Mouse (Mus musculus) lung, postnatal 0 days (tissue): ENCODE measurements around the gene Stra6. TPM values are rescaled to one million over a fixed set of nuclear protein-coding genes. Genes with fewer than 3 reads are reported as not detected.

Source experiments
- ATAC-seq: fragments of 200-750 bp; cut with Nextera tagmentation; 2 replicates; pipeline ENCODE4 v1.8.0; 2017; ENCODE audit warnings: moderate library complexity
- DNase-seq: peaks from one replicate; pipeline ENCODE4 v3.0.0-alpha.2; 2016; ENCODE audit warnings: low spot score
- H3K27ac ChIP-seq: fragments of 300-500 bp; sonication (generic); 2 replicates; pipeline ENCODE4 v1.5.1; 2014; ENCODE audit warnings: antibody characterized with exemption, mild to moderate bottlenecking, low read length, mixed read lengths
- H3K27me3 ChIP-seq: fragments of 300-500 bp; sonication (generic); replicated peaks from 2 replicates; pipeline ENCODE4 v1.6.1; 2014; ENCODE audit warnings: low read length, mixed read lengths; ENCODE audit not compliant: insufficient read depth
- H3K36me3 ChIP-seq: fragments of 300-500 bp; sonication (generic); 2 replicates; pipeline ENCODE4 v1.6.1; 2014; ENCODE audit warnings: low read length, mixed read lengths; ENCODE audit not compliant: insufficient read depth
- H3K4me1 ChIP-seq: fragments of 300-500 bp; sonication (generic); 2 replicates; pipeline ENCODE4 v1.6.1; 2014; ENCODE audit warnings: antibody characterized with exemption, low read depth, low read length, mixed read lengths; ENCODE audit not compliant: insufficient read depth
- H3K4me2 ChIP-seq: fragments of 300-500 bp; sonication (generic); replicated peaks from 2 replicates; pipeline ENCODE4 v1.6.1; 2014; ENCODE audit warnings: low read depth, mild to moderate bottlenecking, low read length, moderate library complexity, mixed read lengths
- H3K4me3 ChIP-seq: fragments of 300-500 bp; sonication (generic); 2 replicates; pipeline ENCODE4 v1.5.1; 2014; ENCODE audit warnings: low read depth, low read length
- H3K9ac ChIP-seq: fragments of 300-500 bp; sonication (generic); replicated peaks from 2 replicates; pipeline ENCODE4 v1.6.1; 2014; ENCODE audit warnings: low read depth, mild to moderate bottlenecking
- H3K9me3 ChIP-seq: fragments of 300-500 bp; sonication (generic); 2 replicates; pipeline ENCODE4 v1.6.1; 2016; ENCODE audit warnings: low read length, mixed read lengths
- CTCF ChIP-seq: IDR thresholded peaks from 2 replicates; pipeline ENCODE4 v1.5.1; 2016; ENCODE audit warnings: antibody characterized with exemption, mild to moderate bottlenecking
- EP300 ChIP-seq: IDR thresholded peaks from 2 replicates; pipeline ENCODE4 v1.6.1; 2016; ENCODE audit warnings: antibody characterized with exemption, mild to moderate bottlenecking, control low read depth
- WGBS: fragments of 180-500 bp; shearing (Covaris S2); extraction: QIAGEN DNeasy Blood & Tissue Kit; methylation state at CpG from one replicate; pipeline ENCODE4 v1.1.7; 2014; 5-methylcytosine and 5-hydroxymethylcytosine counted together
- polyA plus RNA-seq: library from polyadenylated mRNA; unstranded; fragments of >200 nt; fragmentation: Nextera tagmentation; extraction: Ambion mirVana; gene quantifications from 2 replicates; pipeline ENCODE4 v1.2.1, GENCODE M21; 2015

Stra6 gene
- polyA plus RNA-seq, 1 experiment from 2014 or later = 0.41 TPM

- no peak overlapping the region for H3K27ac ChIP-seq
- H3K9ac ChIP-seq = no peak overlapping the region
- 37% methylated on average over 2 of the region's 2 CpGs for WGBS
- no peaks in the 10 kb centered on the region for H3K36me3 ChIP-seq
- H3K9me3 ChIP-seq = no peaks in the 10 kb centered on the region
- no peak for DNase-seq
- no peak overlapping the region for H3K4me2 ChIP-seq
- H3K27me3 ChIP-seq = no peaks in the 10 kb centered on the region
- no peak overlapping the region for H3K4me3 ChIP-seq
- no peak for ATAC-seq
- no peaks in the 10 kb centered on the region for H3K4me1 ChIP-seq
- TF ChIP-seq CTCF = no peak
- no peak for TF ChIP-seq EP300
Measured at GRCm38 (mm10) chr9:58027426-58028180, 36.0 kb upstream of the Stra6 start.

GRCm38 (mm10) chr9:58028841-58029240, 34.7 kb upstream of the Stra6 start:
- Histone ChIP-seq H3K9ac (no peak overlapping the region), H3K27me3 (no peaks in the 10 kb centered on the region), H3K4me2 (no peak overlapping the region), H3K36me3 (no peaks in the 10 kb centered on the region), H3K4me1 (no peaks in the 10 kb centered on the region), H3K9me3 (no peaks in the 10 kb centered on the region), H3K27ac (no peak overlapping the region), H3K4me3 (no peak overlapping the region)
- ATAC-seq = no peak
- no peak for DNase-seq
- no peak for TF ChIP-seq EP300
- TF ChIP-seq CTCF = no peak
- 58% methylated on average over 5 of the region's 5 CpGs for WGBS

GRCm38 (mm10) chr9:58029635-58030034, 34.0 kb upstream of the Stra6 start:
- H3K36me3 ChIP-seq = no peaks in the 10 kb centered on the region
- 79% methylated on average over 6 of the region's 6 CpGs for WGBS
- H3K27me3 ChIP-seq = no peaks in the 10 kb centered on the region
- no peak for TF ChIP-seq EP300
- TF ChIP-seq CTCF = no peak
- H3K4me3 ChIP-seq = no peak overlapping the region
- H3K9ac ChIP-seq = no peak overlapping the region
- no peak overlapping the region for H3K4me2 ChIP-seq
- H3K9me3 ChIP-seq = no peaks in the 10 kb centered on the region
- ATAC-seq (no peak), DNase-seq (no peak)
- H3K4me1 ChIP-seq = no peaks in the 10 kb centered on the region
- H3K27ac ChIP-seq = no peak overlapping the region

GRCm38 (mm10) chr9:58031895-58032294, 31.7 kb upstream of the Stra6 start:
- Histone ChIP-seq H3K9me3 (no peaks in the 10 kb centered on the region), H3K4me1 (no peaks in the 10 kb centered on the region), H3K27me3 (no peaks in the 10 kb centered on the region), H3K27ac (no peak overlapping the region), H3K36me3 (no peaks in the 10 kb centered on the region), H3K4me3 (no peak overlapping the region), H3K4me2 (no peak overlapping the region), H3K9ac (no peak overlapping the region)
- WGBS = 54% methylated on average over 5 of the region's 5 CpGs
- ATAC-seq = no peak
- no peak for DNase-seq
- TF ChIP-seq CTCF = no peak
- no peak for TF ChIP-seq EP300

GRCm38 (mm10) chr9:58035519-58035918, 28.1 kb upstream of the Stra6 start:
- Histone ChIP-seq H3K27ac (no peak overlapping the region), H3K4me1 (no peaks in the 10 kb centered on the region), H3K9me3 (no peaks in the 10 kb centered on the region), H3K36me3 (no peaks in the 10 kb centered on the region), H3K27me3 (0 out of 2 replicates have a peak, but pooled peaks cover 3% of the 10 kb centered on the region), H3K4me3 (no peak overlapping the region), H3K9ac (no peak overlapping the region), H3K4me2 (no peak overlapping the region)
- no peak for DNase-seq
- no peak for TF ChIP-seq CTCF
- TF ChIP-seq EP300 = no peak
- ATAC-seq = no peak
- 78% methylated on average over 1 of the region's 2 CpGs for WGBS

- H3K9ac ChIP-seq = no peak overlapping the region
- DNase-seq (peak; percentile 18), ATAC-seq (no peak)
- no peaks in the 10 kb centered on the region for H3K9me3 ChIP-seq
- 0 out of 2 replicates have a peak, but pooled peaks cover 3% of the 10 kb centered on the region for H3K27me3 ChIP-seq
- H3K36me3 ChIP-seq = no peaks in the 10 kb centered on the region
- WGBS = 57% methylated on average over 7 of the region's 7 CpGs
- TF ChIP-seq EP300 (no peak), CTCF (no peak)
- no peak overlapping the region for H3K27ac ChIP-seq
- H3K4me1 ChIP-seq = no peaks in the 10 kb centered on the region
- no peak overlapping the region for H3K4me2 ChIP-seq
- H3K4me3 ChIP-seq = no peak overlapping the region
Measured at GRCm38 (mm10) chr9:58035951-58036698, 27.5 kb upstream of the Stra6 start.
